24 mouse cellular contexts compared by ENCODE assay signal in genomic region chr4:150789166-150789565, GRCm38 (mm10).
A peak's percentile ranks its signal among the peaks of the same experiment; 100 is the strongest.
DNase-seq lines count a peak whose midpoint lies in the region; ATAC-seq and TF ChIP-seq lines count a peak whose summit lies in the region.
"Had no signal": no experiment of that assay in that cellular context is flagged by ENCODE, and none has a peak within 500 bp of the region (broad histone marks: within the 10 kb centered on the region; RNA-seq: fewer than 3 reads in every experiment).

No protein-coding gene starts in this region.

- ATAC-seq in lung, postnatal 0 days, result peak; percentile 16; the same call in 1 of the 2 replicates
- ATAC-seq in stomach, embryonic 15.5 days (ENCODE audit: insufficient read depth, low FRiP score, low read depth), result 0 out of 2 replicates have a peak, but pooled peaks have one; percentile 43
- ATAC-seq: forebrain, postnatal 0 days; hindbrain, embryonic 16.5 days had no signal

- H3K4me2 ChIP-seq in lung, postnatal 0 days (replicated peaks; ENCODE audit: low read depth, low read length), result no peak overlapping the region
- H3K4me2 ChIP-seq in stomach, embryonic 15.5 days, result no peak overlapping the region
- H3K4me2 ChIP-seq: heart, embryonic 13.5 days; limb, embryonic 13.5 days; lung, embryonic 15.5 days had no signal

- H3K27me3 ChIP-seq in lung, postnatal 0 days (replicated peaks; ENCODE audit: insufficient read depth, low read length), result no peaks in the 10 kb centered on the region
- no peaks in the 10 kb centered on the region for H3K27me3 ChIP-seq in stomach, embryonic 15.5 days (replicated peaks)
- H3K27me3 ChIP-seq in hindbrain, embryonic 10.5 days (ENCODE audit: insufficient read depth, poor library complexity, severe bottlenecking), result no peaks in the 10 kb centered on the region
- H3K27me3 ChIP-seq: heart, embryonic 13.5 days; limb, embryonic 13.5 days; lung, embryonic 15.5 days had no signal

- 0 out of 2 replicates have a peak, but pooled peaks cover 9% of the 10 kb centered on the region for H3K4me1 ChIP-seq in lung, postnatal 0 days (ENCODE audit: insufficient read depth, low read depth, low read length)
- H3K4me1 ChIP-seq in stomach, embryonic 15.5 days, result peaks cover 7% of the 10 kb centered on the region; the same call in 1 of the 2 replicates
- H3K4me1 ChIP-seq in hindbrain, embryonic 10.5 days (replicated peaks), result peaks cover 36% of the 10 kb centered on the region
- H3K4me1 ChIP-seq: megakaryocyte, embryonic 14.5 days had no signal

- no peak for TF ChIP-seq CTCF in lung, postnatal 0 days (IDR thresholded peaks at IDR 0.05)

- 0 out of 2 replicates have a peak, but pooled peaks have one; percentile 6 for TF ChIP-seq EP300 in lung, postnatal 0 days (IDR thresholded peaks at IDR 0.05)

- H3K27ac ChIP-seq in lung, postnatal 0 days (ENCODE audit: low read length), result peak overlapping the region; percentile 66
- H3K27ac ChIP-seq in macrophage, result 0 out of 2 replicates have a peak overlapping the region, but pooled peaks have one; percentile 17
- H3K27ac ChIP-seq in stomach, embryonic 15.5 days, result peak overlapping the region; percentile 44; the same call in 1 of the 2 replicates
- no peak overlapping the region for H3K27ac ChIP-seq in hindbrain, embryonic 10.5 days
- H3K27ac ChIP-seq: forebrain, embryonic 10.5 days; heart, embryonic 13.5 days; kidney, postnatal 0 days; limb, embryonic 13.5 days; liver, embryonic 14.5 days; lung, embryonic 15.5 days had no signal

- no peaks in the 10 kb centered on the region for H3K79me2 ChIP-seq in macrophage (ENCODE audit: inconsistent target)

- WGBS in lung, postnatal 0 days, result 40% methylated on average over 7 of the region's 7 CpGs
- WGBS in macrophage (ENCODE audit: missing documents), result 4% methylated on average over 7 of the region's 7 CpGs
- 50% methylated on average over 7 of the region's 7 CpGs for WGBS in stomach, embryonic 15.5 days
- 79% methylated on average over 7 of the region's 7 CpGs for WGBS in hindbrain, embryonic 10.5 days

- H3K9me3 ChIP-seq in lung, postnatal 0 days (ENCODE audit: low read length), result no peaks in the 10 kb centered on the region
- H3K9me3 ChIP-seq in stomach, embryonic 15.5 days, result no peaks in the 10 kb centered on the region
- no peaks in the 10 kb centered on the region for H3K9me3 ChIP-seq in hindbrain, embryonic 10.5 days
- H3K9me3 ChIP-seq: forebrain, embryonic 10.5 days; heart, embryonic 13.5 days; limb, embryonic 13.5 days; lung, embryonic 15.5 days; megakaryocyte, embryonic 14.5 days had no signal

- H3K36me3 ChIP-seq in lung, postnatal 0 days (ENCODE audit: insufficient read depth, low read length), result no peaks in the 10 kb centered on the region
- H3K36me3 ChIP-seq in macrophage (ENCODE audit: inconsistent target), result no peaks in the 10 kb centered on the region
- no peaks in the 10 kb centered on the region for H3K36me3 ChIP-seq in stomach, embryonic 15.5 days
- H3K36me3 ChIP-seq in hindbrain, embryonic 10.5 days, result no peaks in the 10 kb centered on the region
- H3K36me3 ChIP-seq: forebrain, embryonic 10.5 days; heart, embryonic 13.5 days; limb, embryonic 13.5 days; lung, embryonic 15.5 days had no signal

- peak; percentile 77 for DNase-seq in lung, postnatal 0 days (ENCODE audit: low spot score)
- no peak for DNase-seq in lung, postnatal 25 days (ENCODE audit: low spot score)
- DNase-seq in NIH3T3 (ENCODE audit: low read depth), result peak; percentile 42
- DNase-seq in hindbrain, embryonic 10.5 days (ENCODE audit: low spot score), result no peak
- no peak for DNase-seq in ovary, postnatal 14 days (ENCODE audit: low spot score)
- no peak for DNase-seq in cerebellum, adult 9-10 months
- DNase-seq: adrenal gland, postnatal 25 days; cerebellum, adult 2 months; forebrain, postnatal 0 days; heart, adult 18-20 months; heart, postnatal 36 days; kidney, adult 18-20 months; midbrain, embryonic 14.5 days; retina, postnatal 1 day had no signal

- no peak overlapping the region for H3K9ac ChIP-seq in lung, postnatal 0 days (replicated peaks; ENCODE audit: low read depth)
- H3K9ac ChIP-seq in stomach, embryonic 15.5 days, result no peak overlapping the region
- H3K9ac ChIP-seq: forebrain, postnatal 0 days; heart, embryonic 13.5 days; limb, embryonic 13.5 days; liver, embryonic 14.5 days; lung, embryonic 15.5 days had no signal

- no peak overlapping the region for H3K4me3 ChIP-seq in lung, postnatal 0 days (ENCODE audit: low read depth, low read length)
- H3K4me3 ChIP-seq in macrophage (ENCODE audit: inconsistent target), result no peak overlapping the region
- no peak overlapping the region for H3K4me3 ChIP-seq in stomach, embryonic 15.5 days (replicated peaks)
- no peak overlapping the region for H3K4me3 ChIP-seq in hindbrain, embryonic 10.5 days
- H3K4me3 ChIP-seq: forebrain, embryonic 10.5 days; heart, embryonic 13.5 days; limb, embryonic 13.5 days; lung, embryonic 15.5 days; megakaryocyte, embryonic 14.5 days had no signal

Comparison
In these comparisons a context has a peak if more than half of its experiments do, and no peak if none do; other contexts are left out.
1. DNase-seq: peak in lung, postnatal 0 days (single experiment) and NIH3T3 (single experiment); none in lung, postnatal 25 days (single experiment), hindbrain, embryonic 10.5 days (single experiment), ovary, postnatal 14 days (single experiment) and cerebellum, adult 9-10 months (single experiment).